Mouse (Mus musculus) kidney, adult 2 months (tissue): ENCODE data around the gene Lims1.

ENCODE experiments used
- CTCF ChIP-seq: fragments of 200-500 bp; conservative IDR thresholded peaks from 2 replicates; pipeline ENCODE4 v1.5.1; 2011; ENCODE audit warnings: low read depth, mild to moderate bottlenecking, control low read depth, low read length, moderate library complexity, mixed read lengths; ENCODE audit not compliant: insufficient read depth, insufficient read length
- POLR2A ChIP-seq: fragments of 200-500 bp; IDR thresholded peaks from one replicate; pipeline ENCODE4 v1.6.1; 2011; ENCODE audit warnings: low read depth, low read length, control low read depth

GRCm38 (mm10) chr10:58395723-58396122 is 72.5 kb downstream of the Lims1 start:
- no peak for TF ChIP-seq POLR2A
- TF ChIP-seq CTCF: no peak
